ENCODE assay signal across 12 mouse cellular contexts in the genomic region with DNA sequence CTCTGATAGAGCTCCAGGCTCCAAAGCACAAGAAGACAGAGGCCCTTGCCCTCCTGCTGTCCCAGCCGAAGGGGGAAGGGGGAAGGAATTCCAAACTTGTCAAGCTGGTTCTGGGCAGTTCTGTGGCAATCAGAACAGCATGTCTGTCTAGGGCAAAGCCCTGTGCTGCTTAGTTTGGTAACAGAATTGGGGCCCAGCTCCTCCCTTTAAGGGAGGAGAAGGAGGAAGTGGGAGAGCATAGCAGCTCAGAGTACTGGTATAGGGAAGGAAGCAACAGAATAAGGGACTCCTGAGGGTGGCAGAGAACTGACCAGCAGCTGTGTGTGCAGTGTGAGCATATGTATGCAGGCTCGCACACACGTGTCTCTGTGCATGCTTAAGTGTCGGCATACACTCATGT. TPM values are rescaled to one million over a fixed set of nuclear protein-coding genes. Genes with fewer than 3 reads are reported as not detected.
A peak's percentile ranks its signal among the peaks of the same experiment; 100 is the strongest.
DNase-seq lines count a peak whose midpoint lies in the region; ATAC-seq and TF ChIP-seq lines count a peak whose summit lies in the region.
"Had no signal": no experiment of that assay in that cellular context is flagged by ENCODE, and none has a peak within 500 bp of the region (broad histone marks: within the 10 kb centered on the region; RNA-seq: fewer than 3 reads in every experiment).

No protein-coding gene starts in this region.

- H3K4me2 ChIP-seq in hindbrain, postnatal 0 days (ENCODE audit: low read depth, low read length), result no peak overlapping the region
- H3K4me2 ChIP-seq in liver, embryonic 12.5 days, result no peak overlapping the region
- H3K4me2 ChIP-seq: hindbrain, embryonic 15.5 days had no signal

- peaks cover 5% of the 10 kb centered on the region; the same call in 1 of the 2 replicates for H3K27me3 ChIP-seq in hindbrain, embryonic 10.5 days (ENCODE audit: insufficient read depth, poor library complexity, severe bottlenecking)
- H3K27me3 ChIP-seq in hindbrain, postnatal 0 days (ENCODE audit: insufficient read depth, low read length), result no peaks in the 10 kb centered on the region
- H3K27me3 ChIP-seq in liver, embryonic 12.5 days (replicated peaks), result no peaks in the 10 kb centered on the region

- H3K4me1 ChIP-seq in hindbrain, embryonic 10.5 days (replicated peaks), result no peaks in the 10 kb centered on the region
- H3K4me1 ChIP-seq in hindbrain, postnatal 0 days (ENCODE audit: insufficient read depth, low read length), result no peaks in the 10 kb centered on the region
- H3K4me1 ChIP-seq in liver, embryonic 12.5 days, result peaks cover 20% of the 10 kb centered on the region

- H3K36me3 ChIP-seq in hindbrain, embryonic 10.5 days, result no peaks in the 10 kb centered on the region
- H3K36me3 ChIP-seq in hindbrain, postnatal 0 days (ENCODE audit: insufficient read depth, low read length), result no peaks in the 10 kb centered on the region
- H3K36me3 ChIP-seq in liver, embryonic 12.5 days, result no peaks in the 10 kb centered on the region
- H3K36me3 ChIP-seq: hindbrain, embryonic 15.5 days had no signal

- no peak overlapping the region for H3K4me3 ChIP-seq in hindbrain, embryonic 10.5 days
- no peak overlapping the region for H3K4me3 ChIP-seq in hindbrain, postnatal 0 days (ENCODE audit: low read length)
- no peak overlapping the region for H3K4me3 ChIP-seq in liver, embryonic 12.5 days
- H3K4me3 ChIP-seq: hindbrain, embryonic 15.5 days had no signal

- H3K9ac ChIP-seq in hindbrain, postnatal 0 days (replicated peaks; ENCODE audit: low read length), result no peak overlapping the region
- no peak overlapping the region for H3K9ac ChIP-seq in liver, embryonic 12.5 days
- H3K9ac ChIP-seq: hindbrain, embryonic 15.5 days had no signal

- peak; percentile 12 for DNase-seq in hindbrain, embryonic 10.5 days (ENCODE audit: low spot score)
- no peak for DNase-seq in hindbrain, postnatal 0 days (ENCODE audit: low spot score)
- peak; percentile 44 for DNase-seq in Muller cell, postnatal 12 days (ENCODE audit: inconsistent ontology term)
- DNase-seq in gastrocnemius, postnatal 25 days, result no peak
- no peak for DNase-seq in adrenal gland, adult 18-20 months (ENCODE audit: low spot score in 2 of 2)
- no peak for DNase-seq in adrenal gland, postnatal 25 days
- DNase-seq: adrenal gland, adult 2 months; gastrocnemius, postnatal 14 days had no signal

- no peaks in the 10 kb centered on the region for H3K9me3 ChIP-seq in hindbrain, embryonic 10.5 days
- no peaks in the 10 kb centered on the region for H3K9me3 ChIP-seq in hindbrain, postnatal 0 days (ENCODE audit: low read length)
- no peaks in the 10 kb centered on the region for H3K9me3 ChIP-seq in liver, embryonic 12.5 days (replicated peaks)
- H3K9me3 ChIP-seq: hindbrain, embryonic 15.5 days had no signal

- no peak for TF ChIP-seq CTCF in hindbrain, postnatal 0 days (IDR thresholded peaks at IDR 0.05; ENCODE audit: low read depth)

- H3K27ac ChIP-seq in hindbrain, embryonic 10.5 days, result no peak overlapping the region
- H3K27ac ChIP-seq in hindbrain, postnatal 0 days, result no peak overlapping the region
- no peak overlapping the region for H3K27ac ChIP-seq in liver, embryonic 12.5 days
- H3K27ac ChIP-seq: hindbrain, embryonic 15.5 days had no signal

- ATAC-seq in hindbrain, postnatal 0 days, result no peak
- ATAC-seq in liver, embryonic 12.5 days, result peak; percentile 52; the same call in 1 of the 2 replicates
- peak; percentile 89 for ATAC-seq in megakaryocyte progenitor cell, adult 5-6 weeks (replicated peaks; ENCODE audit: poor library complexity)

- WGBS in hindbrain, embryonic 10.5 days, result 67% methylated on average over 4 of the region's 4 CpGs
- WGBS in hindbrain, postnatal 0 days, result 71% methylated on average over 4 of the region's 4 CpGs
- WGBS in liver, embryonic 12.5 days (ENCODE audit: insufficient replicate concordance), result 24% methylated on average over 4 of the region's 4 CpGs

RNA-seq across cellular contexts. Expression of a gene that starts 25.6 kb away (rescaled TPM):
- polyA plus RNA-seq in hindbrain, embryonic 10.5 days (2016; fragmentation: Nextera tagmentation; extraction: Ambion mirVana), result 2.7 and 3.0 TPM in 2 replicates
- 0.52 and 2.7 TPM in 2 replicates for total RNA-seq in hindbrain, postnatal 0 days (2014; rRNA removed)
- polyA plus RNA-seq in hindbrain, postnatal 0 days (2015; fragmentation: Nextera tagmentation; extraction: Ambion mirVana), result 1.9 and 2.6 TPM in 2 replicates
- polyA plus RNA-seq in liver, embryonic 12.5 days (2016; fragmentation: Nextera tagmentation; extraction: Ambion mirVana), result 10.5 and 11.5 TPM in 2 replicates
- total RNA-seq in megakaryocyte progenitor cell, adult 5-6 weeks (2015), result 67.6 and 73.6 TPM in 2 replicates
- 26.1 and 29.5 TPM in 2 replicates for total RNA-seq in megakaryocyte progenitor cell, adult 5-6 weeks (2017)
- 1 to 10 TPM in 1 of 2 experiments, under 1 TPM in 1; 0.72 to 1.8 TPM for total RNA-seq in gastrocnemius, postnatal 25 days (2021)
- total RNA-seq in adrenal gland, adult 18-20 months (2021), result 1 to 10 TPM; 2.4 to 3.6 TPM
- total RNA-seq in adrenal gland, postnatal 25 days (2021), result 1.3 and 3.0 TPM in 2 replicates

RNA-seq across cellular contexts. Expression of a gene that starts 26.0 kb away (rescaled TPM):
- polyA plus RNA-seq in hindbrain, embryonic 10.5 days (2016; fragmentation: Nextera tagmentation; extraction: Ambion mirVana), result not detected in 2 replicates
- 0.78 TPM in 1 of 2 replicates, not detected in the other for total RNA-seq in hindbrain, postnatal 0 days (2014; rRNA removed)
- 3.6 and 5.2 TPM in 2 replicates for polyA plus RNA-seq in hindbrain, postnatal 0 days (2015; fragmentation: Nextera tagmentation; extraction: Ambion mirVana)
- polyA plus RNA-seq in liver, embryonic 12.5 days (2016; fragmentation: Nextera tagmentation; extraction: Ambion mirVana), result not detected in 2 replicates
- total RNA-seq in megakaryocyte progenitor cell, adult 5-6 weeks (2015), result not detected in 2 replicates
- not detected in 2 replicates for total RNA-seq in megakaryocyte progenitor cell, adult 5-6 weeks (2017)
- total RNA-seq in gastrocnemius, postnatal 25 days (2021), result not detected
- total RNA-seq in adrenal gland, adult 18-20 months (2021), result not detected
- total RNA-seq in adrenal gland, postnatal 25 days (2021), result not detected in 2 replicates
- total RNA-seq: adrenal gland, adult 2 months; gastrocnemius, postnatal 14 days had no signal
- polyA plus RNA-seq: adrenal gland, adult 2 months; midbrain, postnatal 0 days had no signal

Comparison
In these comparisons a context has a peak if more than half of its experiments do, and no peak if none do; other contexts are left out.
1. DNase-seq: peak in hindbrain, embryonic 10.5 days (single experiment) and Muller cell, postnatal 12 days (single experiment); none in hindbrain, postnatal 0 days (single experiment), gastrocnemius, postnatal 25 days (single experiment), adrenal gland, adult 18-20 months (0 of 2) and adrenal gland, postnatal 25 days (single experiment).